8 mouse cellular contexts compared by ENCODE assay signal in the genomic region with DNA sequence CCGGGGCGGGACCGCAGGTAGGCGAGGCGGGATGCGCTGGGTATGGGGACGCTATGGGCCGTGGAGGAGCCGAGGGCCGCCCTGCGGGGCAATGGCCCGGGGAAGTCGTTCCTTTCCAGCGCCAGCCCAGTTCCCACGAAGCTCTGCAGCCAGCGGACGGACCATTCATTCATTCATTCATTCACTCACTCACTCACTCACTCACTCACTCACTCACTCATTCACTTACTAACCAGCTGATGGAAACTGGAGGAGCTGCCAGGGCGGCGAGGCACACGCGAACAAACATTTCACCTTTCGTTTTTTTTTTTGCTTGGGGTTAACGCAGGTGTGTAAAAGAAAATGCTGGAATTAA. TPM values are rescaled to one million over a fixed set of nuclear protein-coding genes. Genes with fewer than 3 reads are reported as not detected.
DNase-seq lines count a peak whose midpoint lies in the region; ATAC-seq and TF ChIP-seq lines count a peak whose summit lies in the region.

No protein-coding gene starts in this region.

- H3K27ac ChIP-seq in embryonic facial prominence, embryonic 14.5 days (replicated peaks; ENCODE audit: low read depth, low read length), result no peak overlapping the region
- H3K27ac ChIP-seq in intestine, embryonic 16.5 days (ENCODE audit: low read length), result no peak overlapping the region
- peak overlapping the region; percentile 64 for H3K27ac ChIP-seq in neural tube, embryonic 13.5 days (replicated peaks)

- peak overlapping the region; percentile 82 for H3K9ac ChIP-seq in embryonic facial prominence, embryonic 14.5 days (ENCODE audit: low read depth, low read length)
- peak overlapping the region; percentile 79 for H3K9ac ChIP-seq in intestine, embryonic 16.5 days (ENCODE audit: low read depth, low read length)
- H3K9ac ChIP-seq in neural tube, embryonic 13.5 days, result peak overlapping the region; percentile 74

- TF ChIP-seq POLR2A in lung, adult 2 months (IDR thresholded peaks at IDR 0.05; ENCODE audit: borderline replicate concordance, extremely low read depth, low read depth, low read length), result no peak

- TF ChIP-seq CTCF in lung, adult 2 months (IDR thresholded peaks at IDR 0.05; ENCODE audit: insufficient read depth, low read length), result no peak

- ATAC-seq in embryonic facial prominence, embryonic 14.5 days (ENCODE audit: low read depth), result no peak
- no peak for ATAC-seq in intestine, embryonic 16.5 days
- ATAC-seq in neural tube, embryonic 13.5 days (ENCODE audit: low read depth), result no peak

- no peaks in the 10 kb centered on the region for H3K9me3 ChIP-seq in embryonic facial prominence, embryonic 14.5 days (ENCODE audit: control insufficient read depth, low read length)
- no peaks in the 10 kb centered on the region for H3K9me3 ChIP-seq in intestine, embryonic 16.5 days (ENCODE audit: control insufficient read depth, low read length)
- no peaks in the 10 kb centered on the region for H3K9me3 ChIP-seq in neural tube, embryonic 13.5 days

- H3K27me3 ChIP-seq in embryonic facial prominence, embryonic 14.5 days (replicated peaks; ENCODE audit: control insufficient read depth, insufficient read depth, low read length), result no peaks in the 10 kb centered on the region
- 0 out of 2 replicates have a peak, but pooled peaks cover 2% of the 10 kb centered on the region for H3K27me3 ChIP-seq in intestine, embryonic 16.5 days (replicated peaks; ENCODE audit: control insufficient read depth, insufficient read depth, low read length)
- no peaks in the 10 kb centered on the region for H3K27me3 ChIP-seq in neural tube, embryonic 13.5 days

- peak overlapping the region; percentile 88 for H3K4me2 ChIP-seq in embryonic facial prominence, embryonic 14.5 days (ENCODE audit: low read depth, low read length)
- peak overlapping the region; percentile 68 for H3K4me2 ChIP-seq in intestine, embryonic 16.5 days (ENCODE audit: low read depth, low read length)
- H3K4me2 ChIP-seq in neural tube, embryonic 13.5 days, result peak overlapping the region; percentile 73

- DNase-seq in lung, adult 2 months, result no peak
- no peak for DNase-seq in lung, postnatal 4 days
- no peak for DNase-seq in embryonic facial prominence, embryonic 14.5 days (ENCODE audit: low spot score)
- no peak for DNase-seq in layer of hippocampus, postnatal 25 days (ENCODE audit: extremely low spot score in 1 of 2, low spot score in 1 of 2)
- no peak for DNase-seq in spleen, postnatal 36 days (ENCODE audit: low spot score in 2 of 2)
- DNase-seq in ovary, postnatal 36 days (ENCODE audit: low spot score), result no peak

- 1% methylated on average over 23 of the region's 23 CpGs for WGBS in lung, adult 2 months
- 5% methylated on average over 9 of the region's 23 CpGs for WGBS in embryonic facial prominence, embryonic 14.5 days
- under 1% methylated on average over 21 of the region's 23 CpGs for WGBS in intestine, embryonic 16.5 days
- 6% methylated on average over 15 of the region's 23 CpGs for WGBS in neural tube, embryonic 13.5 days

- peaks cover 13% of the 10 kb centered on the region; the same call in 1 of the 2 replicates for H3K36me3 ChIP-seq in embryonic facial prominence, embryonic 14.5 days (ENCODE audit: control insufficient read depth, insufficient read depth, low read length)
- peaks cover 2% of the 10 kb centered on the region; the same call in 1 of the 2 replicates for H3K36me3 ChIP-seq in intestine, embryonic 16.5 days (ENCODE audit: control insufficient read depth, insufficient read depth, low read length)
- H3K36me3 ChIP-seq in neural tube, embryonic 13.5 days, result peaks cover 4% of the 10 kb centered on the region

- peak overlapping the region; percentile 82 for H3K4me3 ChIP-seq in lung, adult 2 months (replicated peaks; ENCODE audit: extremely low read depth, low read depth, low read length)
- H3K4me3 ChIP-seq in embryonic facial prominence, embryonic 14.5 days (ENCODE audit: low read depth, low read length), result peak overlapping the region; percentile 82
- peak overlapping the region; percentile 78 for H3K4me3 ChIP-seq in intestine, embryonic 16.5 days (ENCODE audit: low read length)
- H3K4me3 ChIP-seq in neural tube, embryonic 13.5 days, result peak overlapping the region; percentile 62

- peaks cover 8% of the 10 kb centered on the region for H3K4me1 ChIP-seq in lung, adult 2 months (ENCODE audit: control insufficient read depth, insufficient read depth, low read length)
- H3K4me1 ChIP-seq in embryonic facial prominence, embryonic 14.5 days (ENCODE audit: control insufficient read depth, insufficient read depth, low read length), result peaks cover 11% of the 10 kb centered on the region
- peaks cover 9% of the 10 kb centered on the region for H3K4me1 ChIP-seq in intestine, embryonic 16.5 days (ENCODE audit: control insufficient read depth, insufficient read depth, low read length)
- peaks cover 29% of the 10 kb centered on the region for H3K4me1 ChIP-seq in neural tube, embryonic 13.5 days (replicated peaks)

RNA-seq across cellular contexts. Expression of gene Hpf1, which starts 0.3 kb away (rescaled TPM):
- polyA plus RNA-seq in lung, adult 2 months (2012; rRNA removed), result 3.1 and 8.3 TPM in 2 replicates
- 85.4 and 89.2 TPM in 2 replicates for polyA plus RNA-seq in embryonic facial prominence, embryonic 14.5 days (2014; fragmentation: Nextera tagmentation; extraction: Ambion mirVana)
- 72.0 and 79.9 TPM in 2 replicates for polyA plus RNA-seq in intestine, embryonic 16.5 days (2015; fragmentation: Nextera tagmentation; extraction: Ambion mirVana)
- 107 and 116 TPM in 2 replicates for polyA plus RNA-seq in neural tube, embryonic 13.5 days (2015; fragmentation: Nextera tagmentation; extraction: Ambion mirVana)
- 10 to 100 TPM; 46.2 to 47.6 TPM for total RNA-seq in layer of hippocampus, postnatal 25 days (2021)
